Mouse (Mus musculus): Measurements from ENCODE around the gene Traf6. TPM values are rescaled to one million over a fixed set of nuclear protein-coding genes. Genes with fewer than 3 reads are reported as not detected.

Gene Traf6
- polyA plus RNA-seq, 1 experiment: 8.6 TPM

GRCm38 (mm10) chr2:101668751-101669150 lies 9.5 kb upstream of the Traf6 start:
- Histone ChIP-seq H3K36me3 (ENCODE audit: control insufficient read depth, insufficient read depth, low read length) (no peaks in the 10 kb centered on the region), H3K27me3 (ENCODE audit: control insufficient read depth, insufficient read depth, low read length) (no peaks in the 10 kb centered on the region), H3K27ac (ENCODE audit: insufficient read depth, low read length) (no peak overlapping the region), H3K4me3 (ENCODE audit: extremely low read depth, insufficient read depth, insufficient read length) (no peak overlapping the region), H3K4me1 (ENCODE audit: control insufficient read depth, insufficient read depth, insufficient read length) (no peaks in the 10 kb centered on the region; the same call in 1 of the 2 replicates)
- no peak for DNase-seq (ENCODE audit: low read depth in 1 of 2, low spot score in 2 of 2)
- no peak for TF ChIP-seq CTCF (IDR thresholded peaks at IDR 0.05; ENCODE audit: extremely low read depth, insufficient read depth, insufficient read length, insufficient replicate concordance)
- 85% methylated on average over 3 of the region's 3 CpGs for WGBS

DNA sequence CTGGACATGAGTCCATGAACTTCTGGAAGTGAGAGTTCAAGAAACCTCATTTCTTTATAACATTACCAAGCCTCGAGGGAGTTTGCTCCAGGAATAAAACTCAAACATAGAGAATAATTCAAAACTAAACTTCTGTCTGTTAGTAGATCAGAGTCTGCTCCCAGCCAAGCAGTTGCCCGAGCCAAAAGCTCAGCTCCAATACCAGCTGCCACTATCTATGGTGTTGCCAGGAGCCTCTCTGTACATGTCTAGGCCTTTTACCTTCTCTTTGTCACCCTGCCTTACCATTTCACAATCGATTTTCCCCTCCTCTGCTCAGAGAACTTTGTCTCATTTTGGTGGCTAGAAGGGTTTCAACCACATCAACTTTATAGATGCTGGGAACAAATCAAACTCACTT lies 4.7 kb upstream of the Traf6 start:
- no peaks in the 10 kb centered on the region for H3K4me1 ChIP-seq (ENCODE audit: control insufficient read depth, insufficient read depth, insufficient read length)
- H3K4me3 ChIP-seq (ENCODE audit: extremely low read depth, insufficient read depth, insufficient read length): no peak overlapping the region
- no peak for DNase-seq (ENCODE audit: low read depth in 1 of 2, low spot score in 2 of 2)
- H3K27me3 ChIP-seq (ENCODE audit: control insufficient read depth, insufficient read depth, low read length): no peaks in the 10 kb centered on the region
- H3K36me3 ChIP-seq (ENCODE audit: control insufficient read depth, insufficient read depth, low read length): no peaks in the 10 kb centered on the region
- no peak for TF ChIP-seq POLR2A (IDR thresholded peaks at IDR 0.05; ENCODE audit: low read depth, low read length)
- no peak for TF ChIP-seq CTCF (IDR thresholded peaks at IDR 0.05; ENCODE audit: extremely low read depth, insufficient read depth, insufficient read length, insufficient replicate concordance)
- 70% methylated on average over 3 of the region's 3 CpGs for WGBS
- H3K27ac ChIP-seq (ENCODE audit: insufficient read depth, low read length): no peak overlapping the region

DNA sequence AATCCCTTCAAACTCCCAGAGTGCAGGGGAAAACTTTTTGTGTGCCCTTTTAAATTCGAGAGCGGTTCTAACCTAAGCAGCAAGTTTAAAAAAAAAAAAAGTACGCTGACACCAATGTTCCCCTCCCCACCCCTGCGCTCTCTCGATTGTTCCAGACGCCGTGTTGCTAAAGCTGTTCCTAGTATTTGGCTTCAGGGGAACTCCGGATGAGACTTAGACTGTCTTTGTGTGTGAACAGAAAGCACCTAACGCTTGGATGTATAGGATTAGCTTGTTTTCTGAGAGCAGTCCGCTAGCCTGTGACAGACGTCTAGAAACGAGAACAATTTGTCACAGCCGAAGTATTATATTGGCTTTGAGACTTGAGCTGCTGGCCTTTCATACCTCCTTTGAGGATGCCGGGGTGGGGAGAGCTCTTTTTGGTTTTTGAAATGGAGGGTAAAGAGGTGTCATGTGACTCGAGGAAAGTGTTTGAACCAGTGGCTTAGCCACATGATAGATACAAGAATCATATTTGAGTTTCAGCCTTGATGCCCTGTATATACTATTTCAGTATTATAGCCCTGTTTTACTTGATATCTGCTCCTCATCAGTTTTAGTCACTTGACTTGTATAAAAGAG lies 1.0 kb downstream of the Traf6 start:
- 2% methylated on average over 15 of the region's 15 CpGs for WGBS
- Histone ChIP-seq H3K4me1 (ENCODE audit: control insufficient read depth, insufficient read depth, insufficient read length) (no peaks in the 10 kb centered on the region; the same call in 1 of the 2 replicates), H3K36me3 (ENCODE audit: control insufficient read depth, insufficient read depth, low read length) (no peaks in the 10 kb centered on the region; the same call in 1 of the 2 replicates), H3K4me3 (ENCODE audit: extremely low read depth, insufficient read depth, insufficient read length) (peak overlapping the region; percentile 98), H3K27me3 (ENCODE audit: control insufficient read depth, insufficient read depth, low read length) (no peaks in the 10 kb centered on the region), H3K27ac (ENCODE audit: insufficient read depth, low read length) (no peak overlapping the region)
- DNase-seq (ENCODE audit: low read depth in 1 of 2, low spot score in 2 of 2): no peak
- TF ChIP-seq POLR2A (IDR thresholded peaks at IDR 0.05; ENCODE audit: low read depth, low read length) (no peak), CTCF (IDR thresholded peaks at IDR 0.05; ENCODE audit: extremely low read depth, insufficient read depth, insufficient read length, insufficient replicate concordance) (no peak)

- TF ChIP-seq CTCF (IDR thresholded peaks at IDR 0.05; ENCODE audit: extremely low read depth, insufficient read depth, insufficient read length, insufficient replicate concordance): no peak
- no peak for TF ChIP-seq POLR2A (IDR thresholded peaks at IDR 0.05; ENCODE audit: low read depth, low read length)
- 92% methylated on average over 12 of the region's 12 CpGs for WGBS
- H3K36me3 ChIP-seq (ENCODE audit: control insufficient read depth, insufficient read depth, low read length): peaks cover 28% of the 10 kb centered on the region
- no peaks in the 10 kb centered on the region; the same call in 1 of the 2 replicates for H3K4me1 ChIP-seq (ENCODE audit: control insufficient read depth, insufficient read depth, insufficient read length)
- no peak for DNase-seq (ENCODE audit: low read depth in 1 of 2, low spot score in 2 of 2)
- no peak overlapping the region for H3K4me3 ChIP-seq (ENCODE audit: extremely low read depth, insufficient read depth, insufficient read length)
- no peaks in the 10 kb centered on the region for H3K27me3 ChIP-seq (ENCODE audit: control insufficient read depth, insufficient read depth, low read length)
- no peak overlapping the region for H3K27ac ChIP-seq (ENCODE audit: insufficient read depth, low read length)
Measured at GRCm38 (mm10) chr2:101684421-101684820, 6.2 kb downstream of the Traf6 start.

DNA sequence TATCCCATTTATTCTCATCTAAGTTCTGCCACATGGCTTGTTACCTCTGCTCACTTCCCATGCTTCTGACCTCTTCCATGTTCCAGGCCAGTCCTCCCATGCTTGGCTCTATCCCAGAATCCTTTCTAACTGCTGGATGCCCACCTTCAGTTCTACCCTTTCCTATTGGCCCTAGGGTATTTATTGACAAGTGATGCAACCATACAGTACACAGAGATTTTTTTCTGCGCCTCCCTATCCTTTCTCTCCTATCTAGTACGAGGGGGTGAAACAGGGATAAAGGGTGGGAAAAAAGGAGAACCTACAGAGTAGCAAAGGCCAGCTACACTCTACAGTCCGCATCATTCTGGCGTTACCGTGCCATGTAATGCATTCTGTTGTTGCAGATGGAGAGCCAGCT lies 9.8 kb downstream of the Traf6 start:
- WGBS: 92% methylated on average over 5 of the region's 5 CpGs
- Histone ChIP-seq H3K4me3 (ENCODE audit: extremely low read depth, insufficient read depth, insufficient read length) (no peak overlapping the region), H3K27me3 (ENCODE audit: control insufficient read depth, insufficient read depth, low read length) (no peaks in the 10 kb centered on the region), H3K4me1 (ENCODE audit: control insufficient read depth, insufficient read depth, insufficient read length) (no peaks in the 10 kb centered on the region), H3K27ac (ENCODE audit: insufficient read depth, low read length) (no peak overlapping the region), H3K36me3 (ENCODE audit: control insufficient read depth, insufficient read depth, low read length) (peaks cover 45% of the 10 kb centered on the region)
- DNase-seq (ENCODE audit: low read depth in 1 of 2, low spot score in 2 of 2): no peak
- TF ChIP-seq POLR2A (IDR thresholded peaks at IDR 0.05; ENCODE audit: low read depth, low read length): no peak
- TF ChIP-seq CTCF (IDR thresholded peaks at IDR 0.05; ENCODE audit: extremely low read depth, insufficient read depth, insufficient read length, insufficient replicate concordance): no peak

DNA sequence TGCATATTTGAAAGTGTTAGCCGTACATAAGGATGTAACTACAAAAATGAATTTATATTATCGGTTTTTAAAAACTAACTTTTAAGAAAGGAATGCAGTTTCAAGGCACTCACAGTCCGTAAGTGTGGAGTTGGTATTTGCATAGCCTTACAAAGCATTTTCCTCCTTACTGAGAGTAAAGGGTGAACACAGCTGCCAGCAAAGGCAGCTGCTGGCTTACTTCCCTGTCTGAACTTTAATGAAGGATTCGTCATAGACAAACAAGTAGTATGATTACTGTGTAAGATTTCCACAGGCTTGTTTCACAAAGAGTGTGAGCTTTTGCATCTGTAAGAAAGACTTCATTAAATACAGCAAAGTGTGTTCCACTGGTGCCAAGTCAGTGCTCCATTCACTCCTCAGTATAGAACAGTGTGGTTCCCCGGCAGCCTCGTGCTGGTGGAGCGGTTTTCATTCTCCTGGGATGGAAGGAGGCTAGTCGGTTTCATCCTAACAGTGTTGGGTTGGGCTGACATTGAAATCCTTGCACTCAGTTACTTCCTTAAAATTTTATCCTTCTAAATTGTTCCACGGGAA lies 12.1 kb downstream of the Traf6 start:
- Histone ChIP-seq H3K36me3 (ENCODE audit: control insufficient read depth, insufficient read depth, low read length) (peaks cover 43% of the 10 kb centered on the region), H3K4me3 (ENCODE audit: extremely low read depth, insufficient read depth, insufficient read length) (no peak overlapping the region), H3K27ac (ENCODE audit: insufficient read depth, low read length) (no peak overlapping the region), H3K27me3 (ENCODE audit: control insufficient read depth, insufficient read depth, low read length) (no peaks in the 10 kb centered on the region), H3K4me1 (ENCODE audit: control insufficient read depth, insufficient read depth, insufficient read length) (no peaks in the 10 kb centered on the region)
- DNase-seq (ENCODE audit: low read depth in 1 of 2, low spot score in 2 of 2): no peak
- 91% methylated on average over 9 of the region's 9 CpGs for WGBS
- TF ChIP-seq CTCF (IDR thresholded peaks at IDR 0.05; ENCODE audit: extremely low read depth, insufficient read depth, insufficient read length, insufficient replicate concordance) (no peak), POLR2A (IDR thresholded peaks at IDR 0.05; ENCODE audit: low read depth, low read length) (no peak)

GRCm38 (mm10) chr2:101693043-101693442 lies 14.8 kb downstream of the Traf6 start:
- TF ChIP-seq POLR2A (IDR thresholded peaks at IDR 0.05; ENCODE audit: low read depth, low read length): no peak
- no peak for TF ChIP-seq CTCF (IDR thresholded peaks at IDR 0.05; ENCODE audit: extremely low read depth, insufficient read depth, insufficient read length, insufficient replicate concordance)
- 72% methylated on average over 4 of the region's 4 CpGs for WGBS
- no peak overlapping the region for H3K4me3 ChIP-seq (ENCODE audit: extremely low read depth, insufficient read depth, insufficient read length)
- H3K27ac ChIP-seq (ENCODE audit: insufficient read depth, low read length): no peak overlapping the region
- no peaks in the 10 kb centered on the region for H3K4me1 ChIP-seq (ENCODE audit: control insufficient read depth, insufficient read depth, insufficient read length)
- no peak for DNase-seq (ENCODE audit: low read depth in 1 of 2, low spot score in 2 of 2)
- peaks cover 45% of the 10 kb centered on the region for H3K36me3 ChIP-seq (ENCODE audit: control insufficient read depth, insufficient read depth, low read length)
- H3K27me3 ChIP-seq (ENCODE audit: control insufficient read depth, insufficient read depth, low read length): no peaks in the 10 kb centered on the region

All from spleen, adult 2 months (tissue).